Mouse (Mus musculus) G1E (cell line): ENCODE measurements at regions not wholly inside any gene's neighbourhood (a gene's known extent, or its start where the extent isn't known, plus 50 kb on each side); places are given as distances from the start of the nearest gene placed in this dataset.

Experiments
- ATAC-seq: 2 replicates; pipeline ENCODE4 v1.8.0; 2016; ENCODE audit warnings: mild to moderate bottlenecking; ENCODE audit not compliant: insufficient number of reproducible peaks, poor library complexity, low FRiP score, severe bottlenecking; ENCODE audit errors: extremely low read depth
- DNase-seq: peaks from one replicate; pipeline ENCODE4 v3.0.0; 2012; ENCODE audit warnings: low spot score
- H3K27me3 ChIP-seq: 2 replicates; pipeline ENCODE4 v1.6.1; 2012; ENCODE audit warnings: mild to moderate bottlenecking, low read length, inconsistent platforms; ENCODE audit not compliant: insufficient read depth
- H3K36me3 ChIP-seq: replicated peaks from 2 replicates; pipeline ENCODE3; 2012; ENCODE audit warnings: mild to moderate bottlenecking, inconsistent platforms
- H3K4me1 ChIP-seq: 2 replicates; pipeline ENCODE4 v1.6.1; 2012; ENCODE audit warnings: low read depth, low read length, inconsistent platforms, mixed read lengths; ENCODE audit not compliant: insufficient read depth
- H3K4me3 ChIP-seq: 2 replicates; pipeline ENCODE4 v1.5.1; 2012; ENCODE audit warnings: low read depth, mild to moderate bottlenecking, inconsistent platforms, low read length, moderate library complexity, mixed read lengths
- H3K9me3 ChIP-seq: replicated peaks from 2 replicates; pipeline ENCODE4 v1.6.1; 2012; ENCODE audit warnings: inconsistent platforms
- CTCF ChIP-seq: IDR thresholded peaks from 2 replicates; pipeline ENCODE4 v1.5.1; 2012; ENCODE audit warnings: low read depth, low read length, inconsistent platforms, mixed read lengths
- GATA1 ChIP-seq: IDR thresholded peaks from 2 replicates; pipeline ENCODE4 v1.6.1; 2012; ENCODE audit warnings: borderline replicate concordance, low read length, inconsistent platforms, mixed read lengths
- GATA2 ChIP-seq: IDR thresholded peaks from 2 replicates; pipeline ENCODE4 v1.6.1; 2012; ENCODE audit warnings: low read depth, low read length, inconsistent platforms, borderline replicate concordance
- POLR2AphosphoS5 ChIP-seq: IDR thresholded peaks from 2 replicates; pipeline ENCODE4 v1.6.1; 2012; ENCODE audit warnings: low read depth, low read length, inconsistent platforms; ENCODE audit not compliant: insufficient replicate concordance
- TAL1 ChIP-seq: conservative IDR thresholded peaks from 2 replicates; pipeline ENCODE4 v1.6.1; 2012; ENCODE audit warnings: low read depth, low read length, inconsistent platforms, mixed read lengths

DNA sequence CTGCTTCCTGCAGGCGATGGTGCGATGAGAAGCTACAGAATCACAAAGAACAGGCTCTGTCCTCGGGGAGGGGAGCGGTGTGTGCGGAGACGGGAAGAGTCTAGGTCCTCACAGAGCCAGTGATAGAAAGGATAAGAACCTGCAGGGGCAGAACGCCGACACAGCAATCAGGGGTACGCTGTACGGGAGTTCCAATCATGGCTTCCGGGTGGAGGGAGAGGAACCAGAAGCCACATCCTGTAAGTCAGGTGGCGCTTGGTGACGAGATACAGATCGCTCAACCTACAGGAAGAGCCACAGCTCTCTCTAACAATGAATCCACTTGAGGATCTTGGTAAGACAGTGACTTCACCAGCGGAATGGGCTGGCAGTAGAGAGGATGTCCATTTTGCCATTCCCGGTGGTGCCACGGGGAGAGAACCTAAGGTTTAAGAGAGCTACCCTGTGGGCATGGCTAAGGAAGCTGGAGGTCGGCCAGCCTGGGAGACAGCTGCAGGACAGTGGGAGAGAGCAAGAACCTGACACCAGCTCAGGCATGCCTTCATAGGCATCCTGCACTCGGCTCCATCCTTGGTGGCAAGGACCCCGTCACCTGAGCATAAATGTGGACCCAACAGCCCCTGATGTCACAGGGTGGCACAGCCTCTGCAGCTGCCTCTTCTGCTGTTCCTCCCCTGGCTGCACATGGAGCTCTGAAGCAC is 137.9 kb upstream of the Azi2 start:
- ATAC-seq (no peak), DNase-seq (no peak)
- no peaks in the 10 kb centered on the region for H3K36me3 ChIP-seq
- no peak for TF ChIP-seq POLR2AphosphoS5
- TF ChIP-seq GATA2 = no peak
- no peak for TF ChIP-seq GATA1
- TF ChIP-seq TAL1 = no peak
- TF ChIP-seq CTCF = no peak
- H3K9me3 ChIP-seq = peaks cover 71% of the 10 kb centered on the region
- H3K27me3 ChIP-seq = no peaks in the 10 kb centered on the region
- H3K4me1 ChIP-seq = no peaks in the 10 kb centered on the region
- H3K4me3 ChIP-seq = no peak overlapping the region

DNA sequence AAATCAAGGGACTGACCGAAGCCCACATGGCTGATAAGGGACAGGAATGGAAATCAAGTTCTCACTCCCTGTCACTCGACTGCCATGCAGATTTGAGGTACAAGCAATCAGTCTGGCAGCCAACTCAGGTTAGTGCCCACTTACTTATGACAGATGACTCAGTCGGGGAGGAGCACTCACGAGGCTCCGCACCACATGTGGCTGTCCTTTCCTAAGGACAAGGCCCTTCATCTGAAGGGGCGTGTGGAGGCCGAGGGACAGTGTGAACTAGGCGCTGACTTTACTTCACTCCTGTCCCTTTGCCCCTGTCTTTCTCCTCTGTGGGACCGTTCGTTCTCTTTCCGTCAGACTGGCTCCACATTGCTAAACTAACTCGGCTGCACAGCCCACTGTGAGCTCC is 139.7 kb upstream of the Azi2 start:
- TF ChIP-seq CTCF (no peak), GATA2 (no peak), POLR2AphosphoS5 (no peak), TAL1 (no peak), GATA1 (no peak)
- H3K4me1 ChIP-seq = no peaks in the 10 kb centered on the region
- no peaks in the 10 kb centered on the region for H3K27me3 ChIP-seq
- ATAC-seq (no peak), DNase-seq (no peak)
- peaks cover 79% of the 10 kb centered on the region for H3K9me3 ChIP-seq
- no peak overlapping the region for H3K4me3 ChIP-seq
- no peaks in the 10 kb centered on the region for H3K36me3 ChIP-seq

DNA sequence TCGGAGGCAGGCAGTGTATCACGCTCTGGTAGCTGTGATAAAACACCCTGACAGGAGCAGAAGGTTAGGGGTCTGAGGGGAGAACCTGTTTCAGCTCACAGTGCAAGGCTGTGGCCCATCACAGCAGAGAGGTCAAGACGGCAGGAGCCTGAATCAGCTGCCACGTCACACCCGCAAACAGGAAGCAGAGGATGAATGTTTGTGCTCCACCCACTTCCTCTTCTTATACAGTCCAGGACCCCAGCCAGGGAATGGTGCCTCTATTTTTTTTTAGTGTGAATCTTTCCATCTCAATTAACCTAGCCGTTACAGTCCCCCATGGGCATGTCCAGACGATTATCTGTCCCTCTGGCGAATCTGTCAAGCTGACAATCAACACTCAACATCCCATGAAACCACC is 143.8 kb upstream of the Azi2 start:
- TF ChIP-seq CTCF (no peak), TAL1 (no peak), POLR2AphosphoS5 (no peak), GATA1 (no peak), GATA2 (no peak)
- H3K9me3 ChIP-seq = peaks cover 76% of the 10 kb centered on the region
- no peak for ATAC-seq
- no peaks in the 10 kb centered on the region for H3K36me3 ChIP-seq
- no peaks in the 10 kb centered on the region for H3K4me1 ChIP-seq
- no peaks in the 10 kb centered on the region for H3K27me3 ChIP-seq
- DNase-seq = no peak
- no peak overlapping the region for H3K4me3 ChIP-seq

DNA sequence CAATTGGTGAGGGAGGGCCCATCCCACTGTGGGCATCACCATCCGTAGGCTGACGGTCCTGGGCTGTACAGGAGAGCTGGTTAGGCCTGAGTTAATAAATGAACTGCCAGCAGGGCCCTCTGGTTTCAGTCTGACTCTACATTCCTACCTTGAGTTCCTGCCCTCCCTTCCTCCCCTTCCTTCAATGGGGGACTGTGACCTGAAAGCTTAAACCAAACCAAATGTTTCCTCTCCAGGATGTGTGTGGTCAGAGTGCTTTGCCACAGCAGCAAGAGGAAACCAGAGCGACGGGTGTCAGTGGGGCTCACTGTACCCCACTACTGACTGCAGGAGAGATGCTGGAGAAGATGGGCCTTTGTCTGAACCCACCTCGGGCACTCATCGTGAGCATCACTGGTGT is 147.7 kb upstream of the Azi2 start:
- Histone ChIP-seq H3K4me3 (no peak overlapping the region), H3K27me3 (no peaks in the 10 kb centered on the region), H3K36me3 (no peaks in the 10 kb centered on the region), H3K9me3 (peaks cover 78% of the 10 kb centered on the region), H3K4me1 (no peaks in the 10 kb centered on the region)
- no peak for TF ChIP-seq GATA1
- TF ChIP-seq POLR2AphosphoS5 = no peak
- no peak for TF ChIP-seq GATA2
- ATAC-seq (no peak), DNase-seq (no peak)

DNA sequence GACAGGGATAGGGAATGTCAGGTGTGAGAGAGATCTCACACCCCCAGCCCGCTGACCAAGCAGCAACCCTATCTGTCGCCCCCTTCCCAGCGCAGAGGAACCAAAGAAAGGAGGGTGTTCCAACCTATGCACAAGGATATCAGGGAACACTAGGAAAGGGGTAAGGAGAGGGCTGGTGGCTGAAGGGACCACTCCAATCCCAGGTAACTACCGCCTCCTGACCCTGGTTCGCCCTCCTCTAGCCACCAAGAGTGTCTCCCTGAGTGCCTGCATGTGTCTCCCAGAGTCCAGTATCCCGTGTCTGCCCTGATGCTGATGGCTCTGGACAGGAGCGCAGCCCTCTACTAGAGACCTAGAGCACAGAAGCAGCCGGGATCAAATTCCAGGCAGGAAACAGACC is 167.1 kb upstream of the Azi2 start:
- Histone ChIP-seq H3K27me3 (no peaks in the 10 kb centered on the region), H3K4me3 (no peak overlapping the region), H3K4me1 (no peaks in the 10 kb centered on the region), H3K36me3 (no peaks in the 10 kb centered on the region), H3K9me3 (peaks cover 66% of the 10 kb centered on the region)
- DNase-seq (no peak), ATAC-seq (no peak)
- TF ChIP-seq GATA2 (no peak), POLR2AphosphoS5 (no peak), TAL1 (no peak), GATA1 (no peak), CTCF (no peak)

DNA sequence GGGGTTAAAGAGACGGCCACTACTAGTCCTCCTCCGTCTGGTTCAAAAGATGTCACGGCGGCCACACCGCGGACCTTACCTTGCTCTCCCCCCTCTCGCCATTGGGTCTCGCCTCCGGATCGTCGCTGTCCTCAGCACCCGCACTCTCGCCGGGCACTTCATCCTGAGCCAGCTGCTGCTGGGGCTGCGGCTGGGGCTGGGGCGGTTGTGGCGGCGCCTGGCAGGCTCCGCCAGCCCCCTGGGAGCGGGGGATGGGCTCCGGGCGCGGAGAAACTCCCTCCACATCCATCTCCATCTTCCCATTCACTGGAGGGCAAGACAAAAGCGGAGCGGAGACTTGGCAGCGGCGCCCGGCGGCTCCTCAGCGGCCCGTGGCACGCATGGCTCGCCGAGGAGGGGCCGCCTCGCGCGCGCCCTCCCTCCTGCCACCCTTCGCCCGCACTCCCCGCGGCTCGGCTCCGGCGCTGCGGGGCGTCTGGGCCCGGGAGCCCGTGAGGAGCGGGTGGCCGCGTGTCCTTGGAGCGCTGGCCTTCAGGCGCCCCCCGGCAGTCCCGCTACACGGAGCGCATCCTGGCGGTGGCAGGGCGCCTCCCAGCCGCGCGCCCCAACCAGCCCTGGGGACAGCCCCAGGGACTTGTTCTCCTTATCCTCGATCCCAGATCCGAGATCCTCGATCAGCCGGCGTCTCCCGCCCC is 167.8 kb upstream of the Azi2 start:
- Histone ChIP-seq H3K27me3 (no peaks in the 10 kb centered on the region), H3K4me1 (no peaks in the 10 kb centered on the region), H3K36me3 (no peaks in the 10 kb centered on the region), H3K9me3 (peaks cover 67% of the 10 kb centered on the region), H3K4me3 (no peak overlapping the region; the same call in 1 of the 2 replicates)
- no peak for TF ChIP-seq GATA1
- no peak for DNase-seq
- ATAC-seq = no peak
